Mouse (Mus musculus): Measurements from ENCODE around the gene Nampt. TPM values are rescaled to one million over a fixed set of nuclear protein-coding genes. Genes with fewer than 3 reads are reported as not detected.
"Not testable (repeated sequence)": the region's sequence is repeated elsewhere in the genome, so short reads cannot be mapped to it uniquely, and the experiment has no call there.

Nampt gene
- polyA plus RNA-seq, 1 experiment from 2014 or later: 26.6 TPM

GRCm38 (mm10) chr12:32884356-32884755 is 65.0 kb downstream of the Nampt start:
- no peak overlapping the region for H3K4me2 ChIP-seq (ENCODE audit: low read depth, low read length)
- 64% methylated on average over 9 of the region's 9 CpGs for WGBS
- H3K9me3 ChIP-seq (ENCODE audit: control insufficient read depth, low read length): no peaks in the 10 kb centered on the region
- ATAC-seq (ENCODE audit: low read depth) (no peak), DNase-seq (ENCODE audit: low spot score) (no peak)
- no peaks in the 10 kb centered on the region for H3K4me1 ChIP-seq (ENCODE audit: control insufficient read depth, insufficient read depth, low read length)
- H3K9ac ChIP-seq (ENCODE audit: low read depth, low read length): no peak overlapping the region
- no peak overlapping the region for H3K27ac ChIP-seq (replicated peaks; ENCODE audit: low read depth, low read length)
- H3K27me3 ChIP-seq (replicated peaks; ENCODE audit: control insufficient read depth, insufficient read depth, low read length): no peaks in the 10 kb centered on the region
- H3K4me3 ChIP-seq (ENCODE audit: low read depth, low read length): no peak overlapping the region
- H3K36me3 ChIP-seq (ENCODE audit: control insufficient read depth, insufficient read depth, low read length): no peaks in the 10 kb centered on the region

GRCm38 (mm10) chr12:32885041-32885440 is 65.7 kb downstream of the Nampt start:
- no peak for ATAC-seq (ENCODE audit: low read depth)
- 53% methylated on average over 2 of the region's 2 CpGs for WGBS
- Histone ChIP-seq H3K9me3 (ENCODE audit: control insufficient read depth, low read length) (no peaks in the 10 kb centered on the region), H3K27me3 (replicated peaks; ENCODE audit: control insufficient read depth, insufficient read depth, low read length) (no peaks in the 10 kb centered on the region), H3K36me3 (ENCODE audit: control insufficient read depth, insufficient read depth, low read length) (no peaks in the 10 kb centered on the region), H3K9ac (ENCODE audit: low read depth, low read length) (no peak overlapping the region), H3K4me2 (ENCODE audit: low read depth, low read length) (no peak overlapping the region), H3K4me3 (ENCODE audit: low read depth, low read length) (no peak overlapping the region), H3K27ac (replicated peaks; ENCODE audit: low read depth, low read length) (no peak overlapping the region), H3K4me1 (ENCODE audit: control insufficient read depth, insufficient read depth, low read length) (no peaks in the 10 kb centered on the region)
- no peak for DNase-seq (ENCODE audit: low spot score)

GRCm38 (mm10) chr12:32886353-32886752 is 67.0 kb downstream of the Nampt start:
- Histone ChIP-seq H3K36me3 (ENCODE audit: control insufficient read depth, insufficient read depth, low read length) (no peaks in the 10 kb centered on the region), H3K9me3 (ENCODE audit: control insufficient read depth, low read length) (no peaks in the 10 kb centered on the region), H3K4me2 (ENCODE audit: low read depth, low read length) (no peak overlapping the region), H3K4me1 (ENCODE audit: control insufficient read depth, insufficient read depth, low read length) (no peaks in the 10 kb centered on the region), H3K9ac (ENCODE audit: low read depth, low read length) (no peak overlapping the region), H3K4me3 (ENCODE audit: low read depth, low read length) (no peak overlapping the region), H3K27me3 (replicated peaks; ENCODE audit: control insufficient read depth, insufficient read depth, low read length) (no peaks in the 10 kb centered on the region), H3K27ac (replicated peaks; ENCODE audit: low read depth, low read length) (no peak overlapping the region)
- WGBS: 76% methylated on average over 2 of the region's 2 CpGs
- no peak for ATAC-seq (ENCODE audit: low read depth)
- no peak for DNase-seq (ENCODE audit: low spot score)

GRCm38 (mm10) chr12:32888226-32888625 is 68.9 kb downstream of the Nampt start:
- no peak for ATAC-seq (ENCODE audit: low read depth)
- WGBS: 88% methylated on average over 3 of the region's 3 CpGs
- no peaks in the 10 kb centered on the region for H3K9me3 ChIP-seq (ENCODE audit: control insufficient read depth, low read length)

GRCm38 (mm10) chr12:32889846-32890245 is 70.5 kb downstream of the Nampt start:
- Histone ChIP-seq H3K9me3 (ENCODE audit: control insufficient read depth, low read length) (no peaks in the 10 kb centered on the region), H3K9ac (ENCODE audit: low read depth, low read length) (no peak overlapping the region), H3K27ac (replicated peaks; ENCODE audit: low read depth, low read length) (no peak overlapping the region), H3K4me3 (ENCODE audit: low read depth, low read length) (no peak overlapping the region), H3K36me3 (ENCODE audit: control insufficient read depth, insufficient read depth, low read length) (no peaks in the 10 kb centered on the region), H3K4me2 (ENCODE audit: low read depth, low read length) (no peak overlapping the region), H3K4me1 (ENCODE audit: control insufficient read depth, insufficient read depth, low read length) (peaks cover 4% of the 10 kb centered on the region; the same call in 1 of the 2 replicates), H3K27me3 (replicated peaks; ENCODE audit: control insufficient read depth, insufficient read depth, low read length) (no peaks in the 10 kb centered on the region)
- WGBS: 81% methylated on average over 5 of the region's 5 CpGs
- DNase-seq (ENCODE audit: low spot score): no peak
- no peak for ATAC-seq (ENCODE audit: low read depth)

More at GRCm38 (mm10) chr12:32888226-32888625, 68.9 kb downstream of the Nampt start:
- H3K4me1 ChIP-seq (ENCODE audit: control insufficient read depth, insufficient read depth, low read length): peaks cover 1% of the 10 kb centered on the region; the same call in 1 of the 2 replicates
- H3K4me2 ChIP-seq (ENCODE audit: low read depth, low read length): no peak overlapping the region
- no peak overlapping the region for H3K4me3 ChIP-seq (ENCODE audit: low read depth, low read length)
- H3K27ac ChIP-seq (replicated peaks; ENCODE audit: low read depth, low read length): no peak overlapping the region
- no peaks in the 10 kb centered on the region for H3K36me3 ChIP-seq (ENCODE audit: control insufficient read depth, insufficient read depth, low read length)
- H3K27me3 ChIP-seq (replicated peaks; ENCODE audit: control insufficient read depth, insufficient read depth, low read length): no peaks in the 10 kb centered on the region
- no peak for DNase-seq (ENCODE audit: low spot score)
- H3K9ac ChIP-seq (ENCODE audit: low read depth, low read length): no peak overlapping the region

GRCm38 (mm10) chr12:32890455-32890854 is 71.1 kb downstream of the Nampt start:
- H3K27ac ChIP-seq (replicated peaks; ENCODE audit: low read depth, low read length): no peak overlapping the region
- H3K4me1 ChIP-seq (ENCODE audit: control insufficient read depth, insufficient read depth, low read length): peaks cover 4% of the 10 kb centered on the region; the same call in 1 of the 2 replicates
- DNase-seq (ENCODE audit: low spot score) (no peak), ATAC-seq (ENCODE audit: low read depth) (no peak)
- H3K9ac ChIP-seq (ENCODE audit: low read depth, low read length): no peak overlapping the region
- H3K27me3 ChIP-seq (replicated peaks; ENCODE audit: control insufficient read depth, insufficient read depth, low read length): no peaks in the 10 kb centered on the region
- WGBS: 76% methylated on average over 4 of the region's 4 CpGs
- H3K4me2 ChIP-seq (ENCODE audit: low read depth, low read length): no peak overlapping the region
- no peak overlapping the region for H3K4me3 ChIP-seq (ENCODE audit: low read depth, low read length)
- H3K9me3 ChIP-seq (ENCODE audit: control insufficient read depth, low read length): no peaks in the 10 kb centered on the region
- no peaks in the 10 kb centered on the region for H3K36me3 ChIP-seq (ENCODE audit: control insufficient read depth, insufficient read depth, low read length)

- not testable (repeated sequence) for H3K27me3 ChIP-seq (replicated peaks; ENCODE audit: control insufficient read depth, insufficient read depth, low read length); H3K4me3 ChIP-seq (ENCODE audit: low read depth, low read length); H3K27ac ChIP-seq (replicated peaks; ENCODE audit: low read depth, low read length); H3K4me1 ChIP-seq (ENCODE audit: control insufficient read depth, insufficient read depth, low read length); H3K36me3 ChIP-seq (ENCODE audit: control insufficient read depth, insufficient read depth, low read length); H3K9ac ChIP-seq (ENCODE audit: low read depth, low read length); ATAC-seq (ENCODE audit: low read depth); DNase-seq (ENCODE audit: low spot score); H3K4me2 ChIP-seq (ENCODE audit: low read depth, low read length); H3K9me3 ChIP-seq (ENCODE audit: control insufficient read depth, low read length)
- 90% methylated on average over 13 of the region's 13 CpGs for WGBS
Observed at GRCm38 (mm10) chr12:32891271-32891670, 71.9 kb downstream of the Nampt start.

GRCm38 (mm10) chr12:32893212-32893611 is 73.9 kb downstream of the Nampt start:
- Histone ChIP-seq H3K4me3 (ENCODE audit: low read depth, low read length) (no peak overlapping the region), H3K27me3 (replicated peaks; ENCODE audit: control insufficient read depth, insufficient read depth, low read length) (peaks cover 5% of the 10 kb centered on the region; the same call in 1 of the 2 replicates), H3K9me3 (ENCODE audit: control insufficient read depth, low read length) (no peaks in the 10 kb centered on the region), H3K9ac (ENCODE audit: low read depth, low read length) (no peak overlapping the region), H3K4me1 (ENCODE audit: control insufficient read depth, insufficient read depth, low read length) (peaks cover 4% of the 10 kb centered on the region; the same call in 1 of the 2 replicates), H3K36me3 (ENCODE audit: control insufficient read depth, insufficient read depth, low read length) (no peaks in the 10 kb centered on the region), H3K27ac (replicated peaks; ENCODE audit: low read depth, low read length) (no peak overlapping the region), H3K4me2 (ENCODE audit: low read depth, low read length) (no peak overlapping the region)
- DNase-seq (ENCODE audit: low spot score) (peak; percentile 41), ATAC-seq (ENCODE audit: low read depth) (no peak)
- WGBS: 36% methylated on average over 12 of the region's 12 CpGs

- Histone ChIP-seq H3K4me3 (ENCODE audit: low read depth, low read length) (no peak overlapping the region), H3K9ac (ENCODE audit: low read depth, low read length) (no peak overlapping the region), H3K4me2 (ENCODE audit: low read depth, low read length) (no peak overlapping the region), H3K9me3 (ENCODE audit: control insufficient read depth, low read length) (no peaks in the 10 kb centered on the region), H3K27me3 (replicated peaks; ENCODE audit: control insufficient read depth, insufficient read depth, low read length) (peaks cover 5% of the 10 kb centered on the region; the same call in 1 of the 2 replicates), H3K27ac (replicated peaks; ENCODE audit: low read depth, low read length) (no peak overlapping the region), H3K36me3 (ENCODE audit: control insufficient read depth, insufficient read depth, low read length) (no peaks in the 10 kb centered on the region), H3K4me1 (ENCODE audit: control insufficient read depth, insufficient read depth, low read length) (peaks cover 4% of the 10 kb centered on the region; the same call in 1 of the 2 replicates)
- DNase-seq (ENCODE audit: low spot score) (no peak), ATAC-seq (ENCODE audit: low read depth) (peak; percentile 44; the same call in 1 of the 2 replicates)
- 67% methylated on average over 1 of the region's 1 CpGs for whole genome bisulfite sequencing
Observed at GRCm38 (mm10) chr12:32895806-32896205, 76.5 kb downstream of the Nampt start.
